Mouse (Mus musculus): Measurements from ENCODE around the gene Gsta3. TPM values are rescaled to one million over a fixed set of nuclear protein-coding genes. Genes with fewer than 3 reads are reported as not detected.
"Not testable (repeated sequence)": the region's sequence is repeated elsewhere in the genome, so short reads cannot be mapped to it uniquely, and the experiment has no call there.

The Gsta3 gene
- polyA plus RNA-seq, 1 experiment from 2014 or later = 10.3 TPM

- WGBS = 87% methylated on average over 5 of the region's 5 CpGs
- H3K4me2 ChIP-seq; H3K9ac ChIP-seq; H3K9me3 ChIP-seq (replicated peaks); H3K27me3 ChIP-seq; ATAC-seq (replicated peaks; ENCODE audit: low FRiP score); H3K27ac ChIP-seq; H3K4me3 ChIP-seq (replicated peaks); H3K36me3 ChIP-seq; H3K4me1 ChIP-seq: not testable (repeated sequence)
These were observed 35.0 kb downstream of the Gsta3 start for GRCm38 (mm10) chr1:21275366-21275765.

GRCm38 (mm10) chr1:21276158-21276557 is 35.8 kb downstream of the Gsta3 start:
- H3K36me3 ChIP-seq; H3K4me3 ChIP-seq (replicated peaks); H3K9ac ChIP-seq; H3K27me3 ChIP-seq; H3K27ac ChIP-seq; H3K9me3 ChIP-seq (replicated peaks); H3K4me2 ChIP-seq; H3K4me1 ChIP-seq: not testable (repeated sequence)
- 29% methylated on average over 2 of the region's 2 CpGs for WGBS
- peak; percentile 36; the same call in 1 of the 2 replicates for ATAC-seq (replicated peaks; ENCODE audit: low FRiP score)

- 82% methylated on average over 2 of the region's 2 CpGs for WGBS
- no peak overlapping the region for H3K27ac ChIP-seq
- no peaks in the 10 kb centered on the region for H3K36me3 ChIP-seq
- no peaks in the 10 kb centered on the region for H3K4me1 ChIP-seq
- no peak overlapping the region for H3K9ac ChIP-seq
- no peak for ATAC-seq (replicated peaks; ENCODE audit: low FRiP score)
- no peak overlapping the region for H3K4me2 ChIP-seq
- H3K9me3 ChIP-seq (replicated peaks) = no peaks in the 10 kb centered on the region
- no peaks in the 10 kb centered on the region for H3K27me3 ChIP-seq
- H3K4me3 ChIP-seq (replicated peaks) = no peak overlapping the region
These were observed 39.9 kb downstream of the Gsta3 start for GRCm38 (mm10) chr1:21280306-21280705.

DNA sequence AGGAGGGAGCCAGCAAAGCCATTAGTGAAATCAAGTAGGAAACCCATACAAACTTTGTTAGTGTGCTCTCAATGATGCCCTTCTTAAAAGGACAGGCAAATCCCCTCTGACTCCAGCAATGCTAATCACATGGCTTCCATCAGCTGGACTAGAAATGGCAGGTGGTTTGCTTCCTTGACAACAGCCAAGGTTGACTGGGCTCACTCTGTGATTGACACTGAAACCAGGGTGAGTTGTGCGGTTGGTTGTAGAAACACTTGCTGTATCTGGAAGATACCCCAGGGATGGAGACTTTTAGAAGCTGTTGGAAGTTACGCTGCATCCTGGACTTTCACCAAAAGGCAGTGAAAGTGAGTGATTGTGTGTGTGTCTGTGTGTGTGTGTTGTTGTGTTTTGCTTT is 44.3 kb downstream of the Gsta3 start:
- not testable (repeated sequence) for H3K9me3 ChIP-seq (replicated peaks); H3K4me2 ChIP-seq; H3K4me1 ChIP-seq; H3K4me3 ChIP-seq (replicated peaks); H3K36me3 ChIP-seq; H3K27ac ChIP-seq; H3K27me3 ChIP-seq; H3K9ac ChIP-seq
- WGBS = 91% methylated on average over 2 of the region's 2 CpGs
- ATAC-seq (replicated peaks; ENCODE audit: low FRiP score) = 0 out of 2 replicates have a peak, but pooled peaks have one; percentile 58

DNA sequence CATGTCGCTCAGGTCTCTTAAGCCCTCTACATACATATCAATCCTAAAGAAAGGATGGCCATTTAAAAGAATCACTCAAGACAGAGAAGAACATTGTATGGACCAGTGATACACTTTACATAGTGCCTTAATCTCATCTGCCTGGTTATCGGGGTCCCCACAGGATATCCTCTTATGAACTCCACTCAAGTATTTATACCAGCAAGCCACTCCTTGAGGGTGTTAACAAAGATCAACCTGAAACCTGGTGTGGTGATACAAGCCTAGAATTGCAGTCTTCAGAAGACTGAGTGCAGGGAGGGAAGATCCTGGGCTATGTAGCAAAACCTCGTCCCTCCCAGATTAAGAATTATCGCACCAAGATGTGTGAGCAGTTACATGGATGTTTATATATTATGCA is 51.0 kb downstream of the Gsta3 start:
- H3K9ac ChIP-seq = no peak overlapping the region
- H3K36me3 ChIP-seq = no peaks in the 10 kb centered on the region
- no peak overlapping the region for H3K4me3 ChIP-seq (replicated peaks)
- no peak for ATAC-seq (replicated peaks; ENCODE audit: low FRiP score)
- H3K9me3 ChIP-seq (replicated peaks) = no peaks in the 10 kb centered on the region
- H3K27ac ChIP-seq = no peak overlapping the region
- no peaks in the 10 kb centered on the region for H3K27me3 ChIP-seq
- WGBS = 95% methylated on average over 4 of the region's 4 CpGs
- H3K4me2 ChIP-seq = no peak overlapping the region
- H3K4me1 ChIP-seq = no peaks in the 10 kb centered on the region

GRCm38 (mm10) chr1:21292590-21292989 is 52.2 kb downstream of the Gsta3 start:
- H3K36me3 ChIP-seq = no peaks in the 10 kb centered on the region
- H3K4me1 ChIP-seq = no peaks in the 10 kb centered on the region
- H3K4me3 ChIP-seq (replicated peaks) = no peak overlapping the region
- H3K9me3 ChIP-seq (replicated peaks) = no peaks in the 10 kb centered on the region
- 50% methylated on average over 1 of the region's 1 CpGs for WGBS
- no peak overlapping the region for H3K27ac ChIP-seq
- H3K27me3 ChIP-seq = no peaks in the 10 kb centered on the region
- no peak overlapping the region for H3K4me2 ChIP-seq
- no peak for ATAC-seq (replicated peaks; ENCODE audit: low FRiP score)
- no peak overlapping the region for H3K9ac ChIP-seq

GRCm38 (mm10) chr1:21296169-21296568 is 55.8 kb downstream of the Gsta3 start:
- Histone ChIP-seq H3K4me2 (no peak overlapping the region), H3K9ac (no peak overlapping the region), H3K36me3 (no peaks in the 10 kb centered on the region), H3K27ac (no peak overlapping the region), H3K4me1 (no peaks in the 10 kb centered on the region), H3K9me3 (replicated peaks) (no peaks in the 10 kb centered on the region), H3K27me3 (no peaks in the 10 kb centered on the region), H3K4me3 (replicated peaks) (no peak overlapping the region)
- ATAC-seq (replicated peaks; ENCODE audit: low FRiP score) = no peak
- WGBS = 86% methylated on average over 1 of the region's 1 CpGs

GRCm38 (mm10) chr1:21298114-21298513 is 57.7 kb downstream of the Gsta3 start:
- Histone ChIP-seq H3K27me3 (no peaks in the 10 kb centered on the region), H3K4me2 (no peak overlapping the region), H3K4me1 (no peaks in the 10 kb centered on the region), H3K36me3 (no peaks in the 10 kb centered on the region), H3K9ac (no peak overlapping the region), H3K9me3 (replicated peaks) (no peaks in the 10 kb centered on the region), H3K27ac (no peak overlapping the region), H3K4me3 (replicated peaks) (no peak overlapping the region)
- WGBS = 91% methylated on average over 4 of the region's 4 CpGs
- no peak for ATAC-seq (replicated peaks; ENCODE audit: low FRiP score)

DNA sequence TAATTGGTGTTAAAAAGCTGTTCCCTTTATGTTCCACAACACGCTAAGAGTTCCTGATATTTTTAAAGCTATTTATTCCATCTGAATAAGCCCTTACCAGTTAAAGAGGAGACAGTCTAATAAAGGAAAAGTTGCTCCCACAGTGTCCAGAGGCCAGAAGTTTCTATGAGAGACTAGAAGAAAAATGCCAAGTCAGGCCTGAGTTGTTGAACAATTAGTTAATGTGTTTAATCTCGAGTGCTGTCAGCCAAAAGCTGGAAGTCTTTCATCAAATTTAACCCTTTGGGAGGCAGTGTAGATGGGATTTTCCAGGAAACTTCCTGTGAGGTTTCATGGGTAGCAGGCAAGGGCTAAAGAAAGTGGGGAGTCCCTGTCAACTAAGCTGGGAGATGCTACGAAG is 59.4 kb downstream of the Gsta3 start:
- no peaks in the 10 kb centered on the region for H3K36me3 ChIP-seq
- ATAC-seq (replicated peaks; ENCODE audit: low FRiP score) = no peak
- H3K4me3 ChIP-seq (replicated peaks) = no peak overlapping the region
- H3K4me1 ChIP-seq = no peaks in the 10 kb centered on the region
- H3K27me3 ChIP-seq = no peaks in the 10 kb centered on the region
- H3K9ac ChIP-seq = no peak overlapping the region
- no peaks in the 10 kb centered on the region for H3K9me3 ChIP-seq (replicated peaks)
- 57% methylated on average over 3 of the region's 3 CpGs for WGBS
- H3K4me2 ChIP-seq = no peak overlapping the region
- no peak overlapping the region for H3K27ac ChIP-seq

DNA sequence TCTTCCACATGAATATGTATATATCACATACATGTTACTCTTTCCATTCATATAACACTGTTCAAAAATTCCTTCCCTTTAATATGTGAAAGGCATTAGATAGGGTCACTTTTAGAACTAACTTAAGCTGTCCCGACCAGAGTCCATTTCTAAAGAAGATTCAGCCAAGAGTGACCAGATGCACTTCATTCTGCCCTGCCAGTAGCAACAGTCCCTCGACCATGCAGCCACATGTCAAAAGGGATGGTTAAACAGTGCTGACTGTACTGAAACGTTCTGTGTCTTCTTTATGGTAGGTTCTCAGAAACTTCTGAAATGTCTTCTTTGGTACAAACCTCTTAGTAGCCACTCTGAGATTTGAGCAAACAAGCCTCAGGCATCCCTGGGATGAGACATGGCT is 61.3 kb downstream of the Gsta3 start:
- no peaks in the 10 kb centered on the region for H3K4me1 ChIP-seq
- no peak for ATAC-seq (replicated peaks; ENCODE audit: low FRiP score)
- no peak overlapping the region for H3K4me2 ChIP-seq
- no peak overlapping the region for H3K9ac ChIP-seq
- no peaks in the 10 kb centered on the region for H3K36me3 ChIP-seq
- no peak overlapping the region for H3K27ac ChIP-seq
- no peak overlapping the region for H3K4me3 ChIP-seq (replicated peaks)
- 78% methylated on average over 3 of the region's 3 CpGs for WGBS
- H3K9me3 ChIP-seq (replicated peaks) = no peaks in the 10 kb centered on the region
- no peaks in the 10 kb centered on the region for H3K27me3 ChIP-seq

- Histone ChIP-seq H3K9ac (no peak overlapping the region), H3K36me3 (no peaks in the 10 kb centered on the region), H3K27ac (no peak overlapping the region), H3K4me2 (no peak overlapping the region), H3K4me3 (replicated peaks) (no peak overlapping the region), H3K4me1 (no peaks in the 10 kb centered on the region), H3K9me3 (replicated peaks) (no peaks in the 10 kb centered on the region), H3K27me3 (no peaks in the 10 kb centered on the region)
- no peak for ATAC-seq (replicated peaks; ENCODE audit: low FRiP score)
- WGBS = 86% methylated on average over 3 of the region's 3 CpGs
These were observed 63.8 kb downstream of the Gsta3 start for GRCm38 (mm10) chr1:21304174-21304573.

GRCm38 (mm10) chr1:21304646-21305045 is 64.3 kb downstream of the Gsta3 start:
- ATAC-seq (replicated peaks; ENCODE audit: low FRiP score) = no peak
- Histone ChIP-seq H3K4me1 (no peaks in the 10 kb centered on the region), H3K27me3 (no peaks in the 10 kb centered on the region), H3K4me2 (no peak overlapping the region), H3K4me3 (replicated peaks) (no peak overlapping the region), H3K9me3 (replicated peaks) (no peaks in the 10 kb centered on the region), H3K9ac (no peak overlapping the region), H3K36me3 (no peaks in the 10 kb centered on the region), H3K27ac (no peak overlapping the region)
- 82% methylated on average over 4 of the region's 4 CpGs for WGBS

- Histone ChIP-seq H3K4me1 (no peaks in the 10 kb centered on the region), H3K9me3 (replicated peaks) (no peaks in the 10 kb centered on the region), H3K4me3 (replicated peaks) (no peak overlapping the region), H3K27me3 (no peaks in the 10 kb centered on the region), H3K27ac (no peak overlapping the region), H3K4me2 (no peak overlapping the region), H3K36me3 (no peaks in the 10 kb centered on the region), H3K9ac (no peak overlapping the region)
- WGBS = 90% methylated on average over 3 of the region's 3 CpGs
- ATAC-seq (replicated peaks; ENCODE audit: low FRiP score) = no peak
These were observed 65.1 kb downstream of the Gsta3 start for GRCm38 (mm10) chr1:21305443-21305842.
